Mouse (Mus musculus) activated CD4-positive, CD25-positive, alpha-beta regulatory T cell, adult 4 months (primary cell): ENCODE measurements around the gene Gm49450. TPM values are rescaled to one million over a fixed set of nuclear protein-coding genes. Genes with fewer than 3 reads are reported as not detected.
"Not testable (repeated sequence)": the region's sequence is repeated elsewhere in the genome, so short reads cannot be mapped to it uniquely, and the experiment has no call there.

ENCODE experiments used
- ATAC-seq: one replicate; pipeline ENCODE4 v1.8.0; 2017
- polyA plus RNA-seq, 2 experiments: library from polyadenylated mRNA; unstranded; fragments of 100-300 nt; shearing (Covaris generic); gene quantifications; one replicate each; pipeline ENCODE4 v1.2.1; 2017

Gm49450 gene
- polyA plus RNA-seq, 2 experiments from 2014 or later, result not detected

GRCm38 (mm10) chr15:98923031-98923537, 30.3 kb downstream of the Gm49450 start:
- ATAC-seq, result no peak

- no peak for ATAC-seq
Measured at GRCm38 (mm10) chr15:98922581-98922980, 30.8 kb downstream of the Gm49450 start.

GRCm38 (mm10) chr15:98921510-98921909, 31.8 kb downstream of the Gm49450 start:
- no peak for ATAC-seq

DNA sequence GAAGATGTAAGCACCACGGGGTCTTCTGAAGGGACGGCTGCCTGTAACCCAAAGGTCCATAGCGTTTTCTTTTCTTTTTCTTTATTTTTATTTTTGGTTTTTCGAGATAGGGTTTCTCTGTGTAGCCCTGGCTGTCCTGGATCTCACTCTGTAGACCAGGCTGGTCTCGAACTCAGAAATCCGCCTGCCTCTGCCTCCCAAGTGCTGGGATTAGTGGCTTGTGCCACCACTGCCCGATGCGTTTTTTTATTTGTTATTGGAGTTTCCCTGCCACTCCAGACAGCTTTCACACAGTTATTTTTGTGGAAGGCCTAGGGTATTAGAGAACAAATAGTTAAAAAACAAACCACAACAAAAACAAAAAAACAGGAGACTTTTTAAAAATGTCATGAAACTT, 34.9 kb downstream of the Gm49450 start:
- ATAC-seq, result not testable (repeated sequence)

- ATAC-seq, result peak; percentile 97
Measured at GRCm38 (mm10) chr15:98917538-98918498, 35.5 kb downstream of the Gm49450 start, which contains the start of gene Lmbr1l. Gene Lmbr1l (minus strand): TSS chr15:98918231.

- ATAC-seq, result no peak
Measured at GRCm38 (mm10) chr15:98917091-98917490, 36.3 kb downstream of the Gm49450 start.

GRCm38 (mm10) chr15:98916016-98916415, 37.3 kb downstream of the Gm49450 start:
- no peak for ATAC-seq

DNA sequence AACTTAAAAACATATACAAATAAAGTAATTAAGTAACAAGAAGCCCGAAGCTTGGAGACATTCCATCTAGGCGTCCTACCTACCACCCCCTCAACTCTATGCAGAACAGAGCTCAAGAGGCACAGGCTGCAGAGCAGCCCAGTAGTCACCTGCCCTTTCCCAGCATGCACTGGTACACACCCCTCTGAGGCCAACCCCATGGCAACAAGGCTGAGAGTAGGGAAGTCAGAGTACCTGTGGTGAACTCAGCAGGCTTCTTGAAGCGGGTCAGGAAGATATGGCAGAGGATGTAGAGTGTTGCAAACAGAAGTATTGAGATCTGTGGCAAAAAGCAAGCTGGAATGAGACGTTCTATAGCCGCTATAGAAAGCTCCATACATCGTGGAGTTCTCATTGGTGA, 38.4 kb downstream of the Gm49450 start:
- no peak for ATAC-seq

- ATAC-seq, result no peak
Measured at GRCm38 (mm10) chr15:98904692-98905091, 48.7 kb downstream of the Gm49450 start.

GRCm38 (mm10) chr15:98902600-98902999, 50.8 kb downstream of the Gm49450 start:
- ATAC-seq, result no peak

GRCm38 (mm10) chr15:98901530-98901929, 51.8 kb downstream of the Gm49450 start:
- no peak for ATAC-seq

- ATAC-seq, result no peak
Measured at GRCm38 (mm10) chr15:98897928-98898800, 55.2 kb downstream of the Gm49450 start, which contains the start of gene Dhh. Gene Dhh (minus strand): TSS chr15:98898540.

GRCm38 (mm10) chr15:98897495-98897894, 55.9 kb downstream of the Gm49450 start:
- ATAC-seq, result no peak

DNA sequence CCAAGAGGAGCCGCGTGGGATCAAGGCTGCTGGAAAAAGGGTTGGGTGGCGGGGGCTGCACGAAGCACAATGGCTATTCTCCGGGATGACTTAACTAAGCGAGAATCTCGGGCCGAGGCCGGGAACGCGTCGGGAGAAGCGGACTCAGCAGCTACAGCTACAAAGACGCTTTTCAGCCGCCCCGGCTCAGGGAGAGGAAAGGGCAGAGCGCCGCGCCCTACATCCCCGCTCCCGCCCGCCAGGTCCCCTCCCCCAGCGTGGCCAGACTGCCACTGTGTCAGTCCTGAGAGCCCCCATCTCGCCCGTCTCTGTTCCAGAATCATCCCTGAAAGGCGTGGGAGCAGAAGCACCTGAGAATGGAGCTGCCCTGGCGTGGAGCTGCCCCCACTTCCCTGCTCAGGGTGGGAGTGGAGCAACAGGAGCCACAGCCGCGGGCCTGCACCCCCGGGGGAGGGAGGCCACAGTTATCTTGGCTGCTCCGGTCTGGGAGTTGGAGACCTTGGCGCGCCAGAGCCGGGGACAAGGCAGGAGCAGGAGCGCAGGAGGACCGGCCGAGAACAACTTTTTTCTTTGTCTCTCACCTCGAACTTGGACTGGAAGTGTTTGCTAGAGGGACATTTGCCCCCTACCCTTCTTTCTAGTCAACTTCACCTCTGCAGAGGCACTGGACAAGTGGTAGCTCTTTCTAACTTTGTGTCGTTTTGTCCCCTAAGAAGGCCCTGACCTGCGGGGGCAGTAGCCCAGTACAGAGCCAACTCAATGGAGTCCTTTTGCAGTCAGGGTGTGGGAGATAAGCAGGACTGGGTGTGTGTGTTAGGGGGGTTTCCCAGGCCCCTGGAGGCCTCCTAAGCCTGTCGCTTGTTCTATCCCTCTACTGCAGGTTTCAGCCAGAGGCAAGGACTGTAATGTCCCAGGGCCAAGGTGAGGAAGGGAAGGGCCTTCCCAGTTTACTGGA, 57.4 kb downstream of the Gm49450 start:
- no peak for ATAC-seq

GRCm38 (mm10) chr15:98894746-98895634, 58.4 kb downstream of the Gm49450 start:
- no peak for ATAC-seq

DNA sequence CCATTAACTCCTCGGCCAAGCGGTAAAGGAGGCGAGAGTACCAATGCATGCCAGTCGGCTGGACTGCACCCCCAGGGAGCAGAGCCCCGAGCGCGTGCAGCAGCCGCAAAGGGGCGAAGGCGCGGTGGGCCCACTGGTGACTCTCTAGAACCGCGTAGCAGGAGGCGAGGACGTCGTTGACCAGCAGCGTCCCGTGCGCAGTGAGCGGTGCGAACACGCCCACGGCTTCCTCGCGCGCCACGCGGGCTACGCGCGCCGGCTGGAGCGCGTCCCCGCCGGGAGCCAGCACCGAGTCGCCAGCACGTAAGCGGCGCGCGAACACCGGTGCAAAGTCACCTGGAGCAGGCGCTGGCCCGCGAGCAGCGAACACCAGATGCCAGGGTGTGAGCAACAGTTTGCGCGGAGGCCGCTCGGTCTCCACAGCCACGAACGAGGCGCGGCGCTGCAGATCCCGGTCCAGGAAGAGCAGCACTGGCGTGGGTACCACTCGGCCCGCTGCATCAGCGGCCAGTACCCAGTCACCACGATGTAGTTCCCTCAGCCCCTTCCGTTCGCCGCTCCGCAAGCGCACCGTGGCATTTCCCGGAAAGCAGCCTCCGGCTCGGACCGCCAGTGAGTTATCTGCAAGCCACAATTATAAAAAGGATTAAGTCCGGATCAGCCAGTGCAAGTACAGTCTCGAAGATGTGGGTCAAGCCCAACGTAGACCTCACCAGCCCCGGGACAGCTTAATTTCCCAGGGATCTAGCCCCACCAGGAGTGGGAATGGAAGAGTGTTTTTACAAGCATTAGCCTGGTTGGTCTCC, 59.2 kb downstream of the Gm49450 start, which contains the start of gene Rhebl1:
Rhebl1 (minus strand) TSS at position 601 of the 806 bp plus-strand sequence.
- ATAC-seq, result peak; percentile 21

DNA sequence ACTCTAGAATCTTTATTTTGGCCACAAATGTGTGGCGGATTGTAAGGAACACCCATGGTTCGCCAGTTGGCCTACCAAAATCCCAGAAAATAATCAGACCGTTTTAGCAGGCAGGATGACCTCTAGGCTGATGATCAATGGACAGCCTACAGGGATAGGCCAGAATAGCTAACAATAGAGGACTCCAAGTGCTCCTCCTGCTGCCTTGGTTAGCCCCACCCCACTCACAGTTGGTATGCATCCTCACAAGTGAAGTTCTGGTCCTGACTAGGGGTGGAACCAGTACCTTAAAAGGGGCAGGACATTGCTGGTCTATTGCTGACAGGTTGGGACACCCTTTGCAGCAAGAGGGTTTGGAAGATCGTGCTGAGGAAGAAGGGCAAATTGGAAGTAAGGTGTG, 60.3 kb downstream of the Gm49450 start:
- no peak for ATAC-seq

DNA sequence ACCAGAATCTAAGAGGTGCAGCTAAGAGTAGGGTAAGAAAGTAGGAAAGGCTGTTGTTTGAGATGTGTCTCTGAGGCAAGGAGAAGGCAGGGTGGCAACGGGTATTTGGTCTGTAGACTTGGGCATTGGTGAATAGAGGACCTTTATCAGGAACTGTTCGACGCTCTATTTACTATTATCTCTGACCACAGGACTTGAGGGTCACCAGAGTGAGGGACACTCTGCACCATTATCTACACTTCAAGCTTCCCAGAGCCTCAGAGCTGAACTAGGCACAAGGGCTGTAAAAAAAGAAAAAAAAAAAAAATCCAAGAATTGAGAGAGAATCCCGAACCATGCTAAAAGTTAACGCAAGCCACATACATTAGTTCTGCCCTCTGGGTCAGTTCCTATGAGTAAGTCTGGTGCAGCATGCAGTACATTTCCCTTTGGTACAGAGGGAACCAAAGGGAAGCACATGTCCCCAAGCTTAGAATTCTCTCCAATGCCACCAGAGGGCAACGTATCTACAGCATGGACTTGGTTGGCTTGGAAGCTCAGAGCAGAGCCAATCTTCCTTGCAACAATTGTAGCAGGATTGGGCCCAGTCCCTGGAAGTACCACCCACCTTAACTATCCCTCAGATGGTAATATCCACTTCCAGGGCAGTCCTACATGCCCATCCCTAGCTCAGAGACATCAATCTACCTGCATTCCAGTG, 61.3 kb downstream of the Gm49450 start:
- ATAC-seq, result peak; percentile 78

- ATAC-seq, result no peak
Measured at GRCm38 (mm10) chr15:98891198-98891742, 62.1 kb downstream of the Gm49450 start.
